Comparison of ENCODE assay signal across 8 mouse cellular contexts in the genomic region with DNA sequence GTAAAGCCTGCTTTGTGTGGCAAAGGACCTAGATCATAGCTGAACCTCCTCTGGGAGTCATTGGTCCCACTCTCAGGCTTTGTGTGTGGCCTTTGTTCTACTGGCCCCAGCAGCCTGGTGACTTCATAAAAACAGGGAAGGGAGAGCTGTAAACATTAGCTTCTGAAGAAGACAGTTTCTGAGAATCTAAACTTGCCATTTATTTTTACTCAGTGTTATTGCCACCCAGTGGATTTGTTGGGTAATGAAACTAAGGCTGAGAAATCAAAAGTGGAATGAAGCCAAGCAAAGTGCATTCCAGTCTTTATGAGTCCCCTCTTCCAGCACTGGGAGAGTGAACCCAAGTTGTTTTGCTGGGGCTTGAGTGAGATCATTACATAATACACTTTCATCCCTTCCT. TPM values are rescaled to one million over a fixed set of nuclear protein-coding genes. Genes with fewer than 3 reads are reported as not detected.
DNase-seq lines count a peak whose midpoint lies in the region; ATAC-seq and TF ChIP-seq lines count a peak whose summit lies in the region.

No protein-coding gene starts in this region.

- no peak for TF ChIP-seq CTCF in bone marrow macrophage, adult 2 months (IDR thresholded peaks at IDR 0.05; ENCODE audit: low read depth, low read length)
- TF ChIP-seq CTCF in gastrocnemius, adult 2 months (IDR thresholded peaks at IDR 0.05): peak; percentile 77

- H3K4me2 ChIP-seq in kidney, embryonic 15.5 days: no peak overlapping the region

- H3K27me3 ChIP-seq in heart, embryonic 10.5 days (ENCODE audit: insufficient read depth, poor library complexity, severe bottlenecking): no peaks in the 10 kb centered on the region
- no peaks in the 10 kb centered on the region for H3K27me3 ChIP-seq in kidney, embryonic 15.5 days

- H3K27ac ChIP-seq in heart, embryonic 10.5 days: no peak overlapping the region
- peak overlapping the region; percentile 26; the same call in 1 of the 2 replicates for H3K27ac ChIP-seq in bone marrow macrophage, adult 2 months (ENCODE audit: insufficient read depth, low read depth, low read length)
- peak overlapping the region; percentile 56 for H3K27ac ChIP-seq in gastrocnemius, adult 2 months
- no peak overlapping the region for H3K27ac ChIP-seq in kidney, embryonic 15.5 days

- no peaks in the 10 kb centered on the region for H3K9me3 ChIP-seq in heart, embryonic 10.5 days
- no peaks in the 10 kb centered on the region for H3K9me3 ChIP-seq in kidney, embryonic 15.5 days (replicated peaks)

- no peak overlapping the region for H3K9ac ChIP-seq in kidney, embryonic 15.5 days

- intact Hi-C loops in gastrocnemius, adult 2 months (cut with DNase I): loop anchor here (1.0 kb wide), 1 partner anchor 50 kb away; no protein-coding TSS in a partner anchor

- TF ChIP-seq POLR2A in bone marrow macrophage, adult 2 months (IDR thresholded peaks at IDR 0.05; ENCODE audit: borderline replicate concordance, low read depth, low read length): no peak

- no peaks in the 10 kb centered on the region for H3K36me3 ChIP-seq in heart, embryonic 10.5 days
- no peaks in the 10 kb centered on the region for H3K36me3 ChIP-seq in kidney, embryonic 15.5 days

- no peak overlapping the region for H3K4me3 ChIP-seq in heart, embryonic 10.5 days
- no peak overlapping the region for H3K4me3 ChIP-seq in bone marrow macrophage, adult 2 months (ENCODE audit: insufficient read depth, low read length)
- no peak overlapping the region for H3K4me3 ChIP-seq in gastrocnemius, adult 2 months
- no peak overlapping the region for H3K4me3 ChIP-seq in kidney, embryonic 15.5 days (replicated peaks)

- peak; percentile 82 for ATAC-seq in kidney, embryonic 15.5 days (replicated peaks; ENCODE audit: low FRiP score)
- ATAC-seq in megakaryocyte-erythroid progenitor cell, adult 5-6 weeks (replicated peaks; ENCODE audit: low FRiP score, low TSS enrichment, poor library complexity, severe bottlenecking): peak; percentile 68

- no peaks in the 10 kb centered on the region for H3K4me1 ChIP-seq in heart, embryonic 10.5 days
- H3K4me1 ChIP-seq in bone marrow macrophage, adult 2 months (ENCODE audit: control insufficient read depth, insufficient read depth, low read length): peaks cover 15% of the 10 kb centered on the region
- 0 out of 2 replicates have a peak, but pooled peaks cover 2% of the 10 kb centered on the region for H3K4me1 ChIP-seq in kidney, embryonic 15.5 days

- DNase-seq in heart, adult 11 months: peak; percentile 81
- no peak for DNase-seq in heart, embryonic 10.5 days (ENCODE audit: low spot score)
- peak; percentile 24 for DNase-seq in A20 (ENCODE audit: low read depth, low spot score)
- peak; percentile 25 for DNase-seq in gastrocnemius, adult 2 months
- DNase-seq in thymus, postnatal 14 days: no peak

RNA-seq across cellular contexts. Expression of gene Ybx3, which starts 30.5 kb away (rescaled TPM):
- polyA plus RNA-seq in heart, embryonic 10.5 days (2016; fragmentation: Nextera tagmentation; extraction: Ambion mirVana): 37.6 and 48.9 TPM in 2 replicates
- polyA plus RNA-seq in bone marrow macrophage, adult 2 months (2012; ENCODE audit: insufficient read depth, insufficient read length, missing spikeins): 46.1 and 59.4 TPM in 2 replicates
- 1,000 to 10,000 TPM; 1,637 to 2,309 TPM for total RNA-seq in gastrocnemius, adult 2 months (2021)
- polyA plus RNA-seq in kidney, embryonic 15.5 days (2015; fragmentation: Nextera tagmentation; extraction: Ambion mirVana): 50.3 and 62.9 TPM in 2 replicates
- 620 and 624 TPM in 2 replicates for total RNA-seq in megakaryocyte-erythroid progenitor cell, adult 5-6 weeks (2014; fragmentation: Nextera tagmentation)
- 689 and 900 TPM in 2 replicates for total RNA-seq in megakaryocyte-erythroid progenitor cell, adult 5-6 weeks (2017)

Comparison
In these comparisons a context has a peak if more than half of its experiments do, and no peak if none do; other contexts are left out.
1. DNase-seq: peak in heart, adult 11 months (single experiment), A20 (single experiment) and gastrocnemius, adult 2 months (single experiment); none in heart, embryonic 10.5 days (single experiment) and thymus, postnatal 14 days (single experiment).
2. H3K27ac ChIP-seq: peak in bone marrow macrophage, adult 2 months (single experiment) and gastrocnemius, adult 2 months (single experiment); none in heart, embryonic 10.5 days (single experiment) and kidney, embryonic 15.5 days (single experiment).